Comparison of ENCODE assay signal across 9 mouse cellular contexts in genomic region chr2:127683687-127684331, GRCm38 (mm10). TPM values are rescaled to one million over a fixed set of nuclear protein-coding genes. Genes with fewer than 3 reads are reported as not detected.
DNase-seq lines count a peak whose midpoint lies in the region; ATAC-seq and TF ChIP-seq lines count a peak whose summit lies in the region.
"Had no signal": no experiment of that assay in that cellular context is flagged by ENCODE, and none has a peak within 500 bp of the region (broad histone marks: within the 10 kb centered on the region; RNA-seq: fewer than 3 reads in every experiment).

No protein-coding gene starts in this region.

- no peak overlapping the region for H3K4me2 ChIP-seq in intestine, postnatal 0 days (replicated peaks; ENCODE audit: low read depth)
- no peak overlapping the region for H3K4me2 ChIP-seq in midbrain, embryonic 13.5 days (replicated peaks)
- H3K4me2 ChIP-seq in stomach, embryonic 14.5 days (replicated peaks; ENCODE audit: low read depth, low read length), result no peak overlapping the region

- no peak overlapping the region for H3K9ac ChIP-seq in intestine, postnatal 0 days (ENCODE audit: low read depth, low read length)
- H3K9ac ChIP-seq in midbrain, embryonic 13.5 days (replicated peaks), result no peak overlapping the region
- H3K9ac ChIP-seq in stomach, embryonic 14.5 days (replicated peaks; ENCODE audit: low read depth, low read length), result no peak overlapping the region

- H3K27me3 ChIP-seq in intestine, postnatal 0 days (replicated peaks; ENCODE audit: control insufficient read depth, insufficient read depth, low read length), result no peaks in the 10 kb centered on the region; the same call in 1 of the 2 replicates
- H3K27me3 ChIP-seq in midbrain, embryonic 13.5 days, result no peaks in the 10 kb centered on the region; the same call in 1 of the 2 replicates
- H3K27me3 ChIP-seq in stomach, embryonic 14.5 days (ENCODE audit: control insufficient read depth, insufficient read depth, low read length), result no peaks in the 10 kb centered on the region

- no peak for TF ChIP-seq POLR2A in cortical plate, adult 2 months (IDR thresholded peaks at IDR 0.05; ENCODE audit: extremely low read depth, insufficient read depth, low read length)

- ATAC-seq in CD4-positive, CD25-positive, alpha-beta regulatory T cell, adult 4 months, result no peak
- peak; percentile 68; the same call in 1 of the 2 replicates for ATAC-seq in intestine, postnatal 0 days
- peak; percentile 86 for ATAC-seq in midbrain, embryonic 13.5 days
- ATAC-seq in stomach, embryonic 14.5 days (ENCODE audit: insufficient number of reproducible peaks, insufficient read depth, low FRiP score, low read depth), result 0 out of 2 replicates have a peak, but pooled peaks have one; percentile 72

- WGBS in intestine, postnatal 0 days, result 42% methylated on average over 12 of the region's 12 CpGs
- WGBS in midbrain, embryonic 13.5 days, result 39% methylated on average over 12 of the region's 12 CpGs
- WGBS in stomach, embryonic 14.5 days, result 38% methylated on average over 12 of the region's 12 CpGs

- no peak overlapping the region for H3K27ac ChIP-seq in cortical plate, adult 2 months (ENCODE audit: insufficient read depth, low read length)
- H3K27ac ChIP-seq in intestine, postnatal 0 days (ENCODE audit: low read depth, low read length), result no peak overlapping the region
- no peak overlapping the region for H3K27ac ChIP-seq in midbrain, embryonic 13.5 days
- H3K27ac ChIP-seq in stomach, embryonic 14.5 days (ENCODE audit: low read length), result no peak overlapping the region

- peak; percentile 54 for DNase-seq in CD4-positive, CD25-positive, alpha-beta regulatory T cell, adult 2 months (ENCODE audit: low read depth, low spot score)
- DNase-seq in gastrocnemius, postnatal 14 days, result peak; percentile 59
- DNase-seq in left cerebral cortex, postnatal 14 days (ENCODE audit: low spot score in 2 of 2), result peak; percentile 68 to 77

- no peaks in the 10 kb centered on the region for H3K9me3 ChIP-seq in intestine, postnatal 0 days (ENCODE audit: control insufficient read depth)
- no peaks in the 10 kb centered on the region for H3K9me3 ChIP-seq in midbrain, embryonic 13.5 days
- H3K9me3 ChIP-seq in stomach, embryonic 14.5 days (ENCODE audit: control insufficient read depth, low read depth, low read length), result no peaks in the 10 kb centered on the region

- peak; percentile 84 for TF ChIP-seq CTCF in cortical plate, adult 2 months (IDR thresholded peaks at IDR 0.05; ENCODE audit: extremely low read depth, insufficient read depth, low read length)
- peak; percentile 89 for TF ChIP-seq CTCF in intestine, postnatal 0 days (IDR thresholded peaks at IDR 0.05; ENCODE audit: low read depth)

- intact Hi-C loops in gastrocnemius, postnatal 14 days (cut with DNase I; ENCODE audit: low total_unique reads), result no loop called here
- intact Hi-C loops in left cerebral cortex, postnatal 14 days (cut with DNase I), result loop anchor here (5.0 kb wide), 1 partner anchor 77 kb away; no protein-coding TSS in a partner anchor

- no peaks in the 10 kb centered on the region for H3K4me1 ChIP-seq in cortical plate, adult 2 months (ENCODE audit: control insufficient read depth, insufficient read depth, low read length)
- no peaks in the 10 kb centered on the region for H3K4me1 ChIP-seq in intestine, postnatal 0 days (replicated peaks; ENCODE audit: control insufficient read depth, insufficient read depth, low read length)
- H3K4me1 ChIP-seq in midbrain, embryonic 13.5 days (replicated peaks), result 0 out of 2 replicates have a peak, but pooled peaks cover 2% of the 10 kb centered on the region
- no peaks in the 10 kb centered on the region for H3K4me1 ChIP-seq in stomach, embryonic 14.5 days (ENCODE audit: control insufficient read depth, insufficient read depth, low read length)

- H3K4me3 ChIP-seq in cortical plate, adult 2 months (ENCODE audit: insufficient read depth, low read length), result no peak overlapping the region
- no peak overlapping the region for H3K4me3 ChIP-seq in intestine, postnatal 0 days (ENCODE audit: low read depth, low read length)
- H3K4me3 ChIP-seq in midbrain, embryonic 13.5 days (replicated peaks), result no peak overlapping the region
- H3K4me3 ChIP-seq in stomach, embryonic 14.5 days (ENCODE audit: low read depth, low read length), result no peak overlapping the region

- H3K36me3 ChIP-seq in intestine, postnatal 0 days (ENCODE audit: control insufficient read depth, insufficient read depth), result no peaks in the 10 kb centered on the region
- no peaks in the 10 kb centered on the region for H3K36me3 ChIP-seq in midbrain, embryonic 13.5 days
- no peaks in the 10 kb centered on the region for H3K36me3 ChIP-seq in stomach, embryonic 14.5 days (ENCODE audit: control insufficient read depth, insufficient read depth, low read length)

RNA-seq across cellular contexts. Expression of gene Mal, which starts 27.3 kb away (rescaled TPM):
- not detected for polyA plus RNA-seq in CD4-positive, CD25-positive, alpha-beta regulatory T cell, adult 4 months (2017; shearing (Covaris generic))
- polyA plus RNA-seq in cortical plate, adult 2 months (2012; rRNA removed), result 144 and 209 TPM in 2 replicates
- 10 to 100 TPM in 1 of 2 experiments, 1 to 10 TPM in 1; 4.1 to 25.9 TPM for total RNA-seq in gastrocnemius, postnatal 14 days (2021)
- polyA plus RNA-seq in intestine, postnatal 0 days (2015; fragmentation: Nextera tagmentation; extraction: Ambion mirVana), result 1.9 and 3.8 TPM in 2 replicates
- 10 to 100 TPM; 21.4 to 46.7 TPM for total RNA-seq in left cerebral cortex, postnatal 14 days (2021)
- polyA plus RNA-seq in midbrain, embryonic 13.5 days (2015; fragmentation: Nextera tagmentation; extraction: Ambion mirVana), result 0.89 and 1.4 TPM in 2 replicates
- polyA plus RNA-seq in stomach, embryonic 14.5 days (2014; fragmentation: Nextera tagmentation; extraction: Ambion mirVana), result 7.0 and 10.4 TPM in 2 replicates

RNA-seq across cellular contexts. Expression of gene Mall, which starts 45.9 kb away (rescaled TPM):
- polyA plus RNA-seq in CD4-positive, CD25-positive, alpha-beta regulatory T cell, adult 4 months (2017; shearing (Covaris generic)), result not detected
- 0.98 and 1.4 TPM in 2 replicates for polyA plus RNA-seq in cortical plate, adult 2 months (2012; rRNA removed)
- total RNA-seq in gastrocnemius, postnatal 14 days (2021), result 1 to 10 TPM; 4.2 to 4.3 TPM
- polyA plus RNA-seq in intestine, postnatal 0 days (2015; fragmentation: Nextera tagmentation; extraction: Ambion mirVana), result 122 and 141 TPM in 2 replicates
- 1 to 10 TPM in 1 of 2 experiments, under 1 TPM in 1; 0.80 to 1.2 TPM for total RNA-seq in left cerebral cortex, postnatal 14 days (2021)
- 0.61 and 0.82 TPM in 2 replicates for polyA plus RNA-seq in midbrain, embryonic 13.5 days (2015; fragmentation: Nextera tagmentation; extraction: Ambion mirVana)
- polyA plus RNA-seq in stomach, embryonic 14.5 days (2014; fragmentation: Nextera tagmentation; extraction: Ambion mirVana), result 8.9 and 11.0 TPM in 2 replicates
- polyA plus RNA-seq: C2C12 had no signal

Comparison
In these comparisons a context has a peak if more than half of its experiments do, and no peak if none do; other contexts are left out.
1. RNA of gene Mal, which starts 27.3 kb away (polyA plus RNA-seq): 144 to 209 TPM in cortical plate, adult 2 months; 7.0 to 10.4 TPM in stomach, embryonic 14.5 days, 1.9 to 3.8 TPM in intestine, postnatal 0 days, 0.89 to 1.4 TPM in midbrain, embryonic 13.5 days and not detected in CD4-positive, CD25-positive, alpha-beta regulatory T cell, adult 4 months; every median in the first group is over 10 times any median in the second.
2. RNA of gene Mall, which starts 45.9 kb away (polyA plus RNA-seq): 122 to 141 TPM in intestine, postnatal 0 days; 8.9 to 11.0 TPM in stomach, embryonic 14.5 days, 0.98 to 1.4 TPM in cortical plate, adult 2 months, 0.61 to 0.82 TPM in midbrain, embryonic 13.5 days and not detected in CD4-positive, CD25-positive, alpha-beta regulatory T cell, adult 4 months; every median in the first group is over 10 times any median in the second.
3. Peak in every context shown above with its lines, with median percentiles within 50 percentile points of each other: DNase-seq.